Mouse (Mus musculus): ENCODE data around the gene Fam213a.
A peak's percentile ranks its signal among the peaks of the same experiment; 100 is the strongest.

DNA sequence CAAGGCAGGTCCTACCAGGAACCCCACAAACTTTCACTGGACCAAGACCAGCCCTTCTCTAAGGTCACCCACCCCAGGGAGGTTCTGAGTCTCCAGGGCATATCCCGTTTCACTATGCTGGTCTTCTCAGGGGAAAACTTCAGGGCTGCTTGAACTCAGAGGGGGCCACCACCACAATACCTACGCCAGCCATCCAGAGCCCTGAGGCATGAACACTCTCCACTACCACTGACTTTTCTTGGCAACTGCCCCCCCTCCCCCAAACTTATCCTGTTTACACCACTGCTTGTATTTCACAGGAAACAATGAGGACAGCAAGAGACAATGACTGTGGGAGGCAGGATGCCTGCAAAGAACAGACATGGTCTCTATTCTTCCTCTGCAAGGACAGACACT lies 54.6 kb downstream of the Fam213a start:
- TF ChIP-seq GATA1 (IDR thresholded peaks at IDR 0.05; ENCODE audit: borderline replicate concordance, low read length) = 0 out of 3 replicates have a peak, but pooled peaks have one; percentile 17
- no peak for TF ChIP-seq FLI1 (IDR thresholded peaks at IDR 0.05; ENCODE audit: low read length)
